Mouse (Mus musculus): ENCODE results near the gene Tnks1bp1. TPM values are rescaled to one million over a fixed set of nuclear protein-coding genes. Genes with fewer than 3 reads are reported as not detected.
A peak's percentile ranks its signal among the peaks of the same experiment; 100 is the strongest.

Tnks1bp1 gene
- polyA plus RNA-seq, 1 experiment: 29.6 TPM

- Histone ChIP-seq H3K36me3 (ENCODE audit: control insufficient read depth, insufficient read depth, low read length) (no peaks in the 10 kb centered on the region), H3K4me1 (ENCODE audit: control insufficient read depth, insufficient read depth, insufficient read length, low read length) (peaks cover 9% of the 10 kb centered on the region; the same call in 1 of the 2 replicates), H3K27ac (ENCODE audit: insufficient read depth, low read depth, low read length) (no peak overlapping the region), H3K27me3 (ENCODE audit: control insufficient read depth, insufficient read depth, low read length) (no peaks in the 10 kb centered on the region), H3K4me3 (ENCODE audit: low read depth, low read length) (no peak overlapping the region)
- 36% methylated on average over 11 of the region's 11 CpGs for WGBS
- TF ChIP-seq POLR2A (IDR thresholded peaks at IDR 0.05; ENCODE audit: low read depth, low read length) (no peak), CTCF (IDR thresholded peaks at IDR 0.05; ENCODE audit: extremely low read depth, insufficient read length, insufficient replicate concordance, low read depth, low read length) (no peak)
These were observed 41.2 kb downstream of the Tnks1bp1 start for GRCm38 (mm10) chr2:85088716-85089646.

- TF ChIP-seq CTCF (IDR thresholded peaks at IDR 0.05; ENCODE audit: extremely low read depth, insufficient read length, insufficient replicate concordance, low read depth, low read length): no peak
- TF ChIP-seq POLR2A (IDR thresholded peaks at IDR 0.05; ENCODE audit: low read depth, low read length): no peak
- Histone ChIP-seq H3K4me1 (ENCODE audit: control insufficient read depth, insufficient read depth, insufficient read length, low read length) (peaks cover 15% of the 10 kb centered on the region; the same call in 1 of the 2 replicates), H3K27me3 (ENCODE audit: control insufficient read depth, insufficient read depth, low read length) (no peaks in the 10 kb centered on the region), H3K27ac (ENCODE audit: insufficient read depth, low read depth, low read length) (no peak overlapping the region), H3K36me3 (ENCODE audit: control insufficient read depth, insufficient read depth, low read length) (no peaks in the 10 kb centered on the region), H3K4me3 (ENCODE audit: low read depth, low read length) (no peak overlapping the region)
- WGBS: 96% methylated on average over 4 of the region's 4 CpGs
These were observed 43.5 kb downstream of the Tnks1bp1 start for GRCm38 (mm10) chr2:85091325-85091724.

GRCm38 (mm10) chr2:85093376-85093775 lies 45.6 kb downstream of the Tnks1bp1 start:
- Histone ChIP-seq H3K27ac (ENCODE audit: insufficient read depth, low read depth, low read length) (peak overlapping the region; percentile 72), H3K36me3 (ENCODE audit: control insufficient read depth, insufficient read depth, low read length) (no peaks in the 10 kb centered on the region), H3K27me3 (ENCODE audit: control insufficient read depth, insufficient read depth, low read length) (no peaks in the 10 kb centered on the region), H3K4me1 (ENCODE audit: control insufficient read depth, insufficient read depth, insufficient read length, low read length) (peaks cover 23% of the 10 kb centered on the region; the same call in 1 of the 2 replicates), H3K4me3 (ENCODE audit: low read depth, low read length) (no peak overlapping the region)
- 38% methylated on average over 1 of the region's 1 CpGs for WGBS
- TF ChIP-seq POLR2A (IDR thresholded peaks at IDR 0.05; ENCODE audit: low read depth, low read length) (no peak), CTCF (IDR thresholded peaks at IDR 0.05; ENCODE audit: extremely low read depth, insufficient read length, insufficient replicate concordance, low read depth, low read length) (no peak)

- peak overlapping the region; percentile 66; the same call in 1 of the 2 replicates for H3K27ac ChIP-seq (ENCODE audit: insufficient read depth, low read depth, low read length)
- peaks cover 31% of the 10 kb centered on the region; the same call in 1 of the 2 replicates for H3K4me1 ChIP-seq (ENCODE audit: control insufficient read depth, insufficient read depth, insufficient read length, low read length)
- no peaks in the 10 kb centered on the region for H3K36me3 ChIP-seq (ENCODE audit: control insufficient read depth, insufficient read depth, low read length)
- H3K27me3 ChIP-seq (ENCODE audit: control insufficient read depth, insufficient read depth, low read length): no peaks in the 10 kb centered on the region
- no peak overlapping the region for H3K4me3 ChIP-seq (ENCODE audit: low read depth, low read length)
- 25% methylated on average over 5 of the region's 5 CpGs for WGBS
- TF ChIP-seq POLR2A (IDR thresholded peaks at IDR 0.05; ENCODE audit: low read depth, low read length): no peak
- no peak for TF ChIP-seq CTCF (IDR thresholded peaks at IDR 0.05; ENCODE audit: extremely low read depth, insufficient read length, insufficient replicate concordance, low read depth, low read length)
These were observed 48.1 kb downstream of the Tnks1bp1 start for GRCm38 (mm10) chr2:85095906-85096305.

- TF ChIP-seq CTCF (IDR thresholded peaks at IDR 0.05; ENCODE audit: extremely low read depth, insufficient read length, insufficient replicate concordance, low read depth, low read length) (no peak), POLR2A (IDR thresholded peaks at IDR 0.05; ENCODE audit: low read depth, low read length) (no peak)
- H3K36me3 ChIP-seq (ENCODE audit: control insufficient read depth, insufficient read depth, low read length): no peaks in the 10 kb centered on the region
- H3K4me3 ChIP-seq (ENCODE audit: low read depth, low read length): no peak overlapping the region
- 83% methylated on average over 2 of the region's 2 CpGs for WGBS
- H3K27ac ChIP-seq (ENCODE audit: insufficient read depth, low read depth, low read length): peak overlapping the region; percentile 24; the same call in 1 of the 2 replicates
- H3K4me1 ChIP-seq (ENCODE audit: control insufficient read depth, insufficient read depth, insufficient read length, low read length): peaks cover 30% of the 10 kb centered on the region; the same call in 1 of the 2 replicates
- H3K27me3 ChIP-seq (ENCODE audit: control insufficient read depth, insufficient read depth, low read length): no peaks in the 10 kb centered on the region
These were observed 50.2 kb downstream of the Tnks1bp1 start for GRCm38 (mm10) chr2:85098014-85098413.

GRCm38 (mm10) chr2:85098824-85099511 lies 51.1 kb downstream of the Tnks1bp1 start:
- 0 out of 2 replicates have a peak, but pooled peaks have one; percentile 8 for TF ChIP-seq POLR2A (IDR thresholded peaks at IDR 0.05; ENCODE audit: low read depth, low read length)
- TF ChIP-seq CTCF (IDR thresholded peaks at IDR 0.05; ENCODE audit: extremely low read depth, insufficient read length, insufficient replicate concordance, low read depth, low read length): no peak
- Histone ChIP-seq H3K27ac (ENCODE audit: insufficient read depth, low read depth, low read length) (peak overlapping the region; percentile 40), H3K4me3 (ENCODE audit: low read depth, low read length) (no peak overlapping the region), H3K27me3 (ENCODE audit: control insufficient read depth, insufficient read depth, low read length) (no peaks in the 10 kb centered on the region), H3K36me3 (ENCODE audit: control insufficient read depth, insufficient read depth, low read length) (no peaks in the 10 kb centered on the region), H3K4me1 (ENCODE audit: control insufficient read depth, insufficient read depth, insufficient read length, low read length) (peaks cover 24% of the 10 kb centered on the region; the same call in 1 of the 2 replicates)
- 41% methylated on average over 7 of the region's 7 CpGs for WGBS
